ENCODE assay signal across 8 mouse cellular contexts in genomic region chr4:33292409-33293370, GRCm38 (mm10). TPM values are rescaled to one million over a fixed set of nuclear protein-coding genes. Genes with fewer than 3 reads are reported as not detected.
DNase-seq lines count a peak whose midpoint lies in the region; ATAC-seq and TF ChIP-seq lines count a peak whose summit lies in the region.

No protein-coding gene starts in this region.

- no peak for ATAC-seq in forebrain, embryonic 12.5 days (ENCODE audit: low FRiP score)
- ATAC-seq in limb, embryonic 14.5 days (ENCODE audit: low FRiP score, low read depth) = no peak

- H3K9me3 ChIP-seq in forebrain, embryonic 10.5 days = no peaks in the 10 kb centered on the region
- no peaks in the 10 kb centered on the region for H3K9me3 ChIP-seq in forebrain, embryonic 12.5 days
- H3K9me3 ChIP-seq in limb, embryonic 14.5 days (ENCODE audit: control insufficient read depth, low read length) = no peaks in the 10 kb centered on the region

- peak; percentile 71 for DNase-seq in forebrain, embryonic 10.5 days (ENCODE audit: extremely low spot score, low spot score)
- DNase-seq in cerebellum, postnatal 36 days = peak; percentile 71 to 74
- DNase-seq in gastrocnemius, postnatal 25 days = peak; percentile 24
- peak; percentile 21 for DNase-seq in kidney, adult 11 months
- peak; percentile 66 for DNase-seq in limb, embryonic 14.5 days (ENCODE audit: low spot score)
- DNase-seq in naive thymus-derived CD4-positive, alpha-beta T cell, adult 2 months (ENCODE audit: low read depth) = peak; percentile 89
- peak; percentile 68 to 91 for DNase-seq in spleen, postnatal 4 days (ENCODE audit: low spot score in 2 of 2)

- no peak overlapping the region for H3K4me3 ChIP-seq in forebrain, embryonic 10.5 days
- H3K4me3 ChIP-seq in forebrain, embryonic 12.5 days (replicated peaks) = no peak overlapping the region
- H3K4me3 ChIP-seq in limb, embryonic 14.5 days (replicated peaks; ENCODE audit: low read length) = no peak overlapping the region

- no peaks in the 10 kb centered on the region; the same call in 1 of the 2 replicates for H3K27me3 ChIP-seq in forebrain, embryonic 10.5 days (ENCODE audit: poor library complexity, severe bottlenecking)
- no peaks in the 10 kb centered on the region; the same call in 1 of the 2 replicates for H3K27me3 ChIP-seq in forebrain, embryonic 12.5 days
- H3K27me3 ChIP-seq in limb, embryonic 14.5 days (ENCODE audit: control insufficient read depth, insufficient read depth, low read length) = no peaks in the 10 kb centered on the region

- no peak overlapping the region for H3K27ac ChIP-seq in forebrain, embryonic 10.5 days
- H3K27ac ChIP-seq in forebrain, embryonic 12.5 days = no peak overlapping the region
- no peak overlapping the region for H3K27ac ChIP-seq in limb, embryonic 14.5 days (replicated peaks; ENCODE audit: low read depth, low read length)

- no peaks in the 10 kb centered on the region for H3K36me3 ChIP-seq in forebrain, embryonic 10.5 days (replicated peaks)
- H3K36me3 ChIP-seq in forebrain, embryonic 12.5 days (replicated peaks) = no peaks in the 10 kb centered on the region
- H3K36me3 ChIP-seq in limb, embryonic 14.5 days (ENCODE audit: control insufficient read depth, insufficient read depth, low read length) = no peaks in the 10 kb centered on the region

- 30% methylated on average over 16 of the region's 16 CpGs for WGBS in forebrain, embryonic 10.5 days
- WGBS in forebrain, embryonic 12.5 days = 30% methylated on average over 16 of the region's 16 CpGs
- 18% methylated on average over 16 of the region's 16 CpGs for WGBS in limb, embryonic 14.5 days

- H3K9ac ChIP-seq in forebrain, embryonic 12.5 days = no peak overlapping the region
- no peak overlapping the region for H3K9ac ChIP-seq in limb, embryonic 14.5 days (ENCODE audit: low read depth, low read length, severe bottlenecking)

- TF ChIP-seq POLR2A in limb, embryonic 14.5 days (IDR thresholded peaks at IDR 0.05; ENCODE audit: borderline replicate concordance, extremely low read depth, insufficient read depth, insufficient read length) = 0 out of 2 replicates have a peak, but pooled peaks have one; percentile 16

- no peak overlapping the region; the same call in 1 of the 2 replicates for H3K4me2 ChIP-seq in forebrain, embryonic 12.5 days
- H3K4me2 ChIP-seq in limb, embryonic 14.5 days (replicated peaks; ENCODE audit: low read depth, low read length, severe bottlenecking) = no peak overlapping the region; the same call in 1 of the 2 replicates

- no peaks in the 10 kb centered on the region for H3K4me1 ChIP-seq in forebrain, embryonic 10.5 days
- no peaks in the 10 kb centered on the region for H3K4me1 ChIP-seq in forebrain, embryonic 12.5 days
- peaks cover 6% of the 10 kb centered on the region; the same call in 1 of the 2 replicates for H3K4me1 ChIP-seq in limb, embryonic 14.5 days (ENCODE audit: control insufficient read depth, insufficient read depth, low read length)

RNA-seq across cellular contexts. Expression of gene Pnrc1, which starts 2.7 kb away (rescaled TPM):
- 51.6 and 56.2 TPM in 2 replicates for polyA plus RNA-seq in forebrain, embryonic 10.5 days (2016; fragmentation: Nextera tagmentation; extraction: Ambion mirVana)
- polyA plus RNA-seq in forebrain, embryonic 12.5 days (2016; fragmentation: Nextera tagmentation; extraction: Ambion mirVana) = 95.5 and 99.5 TPM in 2 replicates
- 100 to 1,000 TPM; 132 to 145 TPM for total RNA-seq in gastrocnemius, postnatal 25 days (2021)
- 61.4 and 66.5 TPM in 2 replicates for polyA plus RNA-seq in limb, embryonic 14.5 days (2012; rRNA removed)
- polyA plus RNA-seq in limb, embryonic 14.5 days (2014; fragmentation: Nextera tagmentation; extraction: Ambion mirVana) = 121 and 137 TPM in 2 replicates

RNA-seq across cellular contexts. Expression of gene Rngtt, which starts 17.4 kb away (rescaled TPM):
- polyA plus RNA-seq in forebrain, embryonic 10.5 days (2016; fragmentation: Nextera tagmentation; extraction: Ambion mirVana) = 33.2 and 34.8 TPM in 2 replicates
- polyA plus RNA-seq in forebrain, embryonic 12.5 days (2016; fragmentation: Nextera tagmentation; extraction: Ambion mirVana) = 33.9 and 34.4 TPM in 2 replicates
- total RNA-seq in gastrocnemius, postnatal 25 days (2021) = 1 to 10 TPM; 6.3 to 8.6 TPM
- polyA plus RNA-seq in limb, embryonic 14.5 days (2012; rRNA removed) = 7.3 and 8.3 TPM in 2 replicates
- 16.9 and 19.4 TPM in 2 replicates for polyA plus RNA-seq in limb, embryonic 14.5 days (2014; fragmentation: Nextera tagmentation; extraction: Ambion mirVana)

Comparison
In these comparisons a context has a peak if more than half of its experiments do, and no peak if none do; other contexts are left out.
1. DNase-seq: peak in every context shown above with its lines; median percentile 89 in naive thymus-derived CD4-positive, alpha-beta T cell, adult 2 months; 80 in spleen, postnatal 4 days; 72 in cerebellum, postnatal 36 days; 71 in forebrain, embryonic 10.5 days; 66 in limb, embryonic 14.5 days; 24 in gastrocnemius, postnatal 25 days; 21 in kidney, adult 11 months.